Mouse (Mus musculus): ENCODE data around the gene Rnf227. TPM values are rescaled to one million over a fixed set of nuclear protein-coding genes. Genes with fewer than 3 reads are reported as not detected.
A peak's percentile ranks its signal among the peaks of the same experiment; 100 is the strongest.

Rnf227 gene
- polyA plus RNA-seq, 1 experiment from 2014 or later = 26.4 TPM

DNA sequence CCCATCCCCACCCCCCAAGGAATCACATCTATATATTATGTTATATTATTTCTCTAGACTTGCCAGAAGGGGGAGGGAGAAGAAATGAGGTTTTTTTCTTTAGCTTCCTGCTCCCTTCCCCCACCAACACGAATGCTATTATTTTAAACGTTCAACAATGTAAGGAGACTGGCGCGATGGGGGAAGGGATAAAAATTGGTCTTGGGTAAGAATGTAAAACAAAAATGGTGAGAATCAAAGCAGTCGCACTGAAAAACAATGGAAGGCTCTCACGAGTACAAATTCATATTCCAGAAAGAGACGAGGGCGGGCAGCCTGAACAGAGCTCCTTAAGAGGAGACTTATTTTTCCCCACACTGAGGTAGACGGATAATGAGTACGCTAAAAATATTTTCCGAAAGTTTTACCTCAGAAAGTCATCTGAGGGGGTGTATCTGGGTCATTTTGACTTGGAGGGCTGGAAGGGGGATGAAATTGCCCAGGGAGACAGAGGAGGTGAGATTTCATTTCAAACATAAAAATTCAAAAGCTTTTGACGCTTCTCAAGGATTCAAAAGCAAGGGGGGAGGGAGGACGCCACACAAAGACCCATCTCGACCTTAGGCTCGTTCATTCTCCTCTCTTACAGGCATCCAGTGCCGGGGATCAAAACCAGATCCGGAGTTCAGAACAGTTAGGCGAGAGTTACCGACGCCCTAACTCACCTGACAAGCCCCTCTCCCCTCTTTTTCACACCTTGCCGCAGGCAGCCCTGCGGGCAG lies 26.8 kb downstream of the Rnf227 start:
- peak overlapping the region; percentile 97 for H3K4me2 ChIP-seq
- no peaks in the 10 kb centered on the region for H3K27me3 ChIP-seq
- H3K4me3 ChIP-seq = peak overlapping the region; percentile 84
- WGBS = under 1% methylated on average over 22 of the region's 22 CpGs
- H3K9ac ChIP-seq = peak overlapping the region; percentile 100
- peak overlapping the region; percentile 100 for H3K27ac ChIP-seq
- H3K36me3 ChIP-seq = peaks cover 26% of the 10 kb centered on the region
- H3K4me1 ChIP-seq = peaks cover 54% of the 10 kb centered on the region
- no peaks in the 10 kb centered on the region for H3K9me3 ChIP-seq
- ATAC-seq (ENCODE audit: insufficient number of reproducible peaks, insufficient read depth, low FRiP score, low TSS enrichment, low read depth) = no peak

DNA sequence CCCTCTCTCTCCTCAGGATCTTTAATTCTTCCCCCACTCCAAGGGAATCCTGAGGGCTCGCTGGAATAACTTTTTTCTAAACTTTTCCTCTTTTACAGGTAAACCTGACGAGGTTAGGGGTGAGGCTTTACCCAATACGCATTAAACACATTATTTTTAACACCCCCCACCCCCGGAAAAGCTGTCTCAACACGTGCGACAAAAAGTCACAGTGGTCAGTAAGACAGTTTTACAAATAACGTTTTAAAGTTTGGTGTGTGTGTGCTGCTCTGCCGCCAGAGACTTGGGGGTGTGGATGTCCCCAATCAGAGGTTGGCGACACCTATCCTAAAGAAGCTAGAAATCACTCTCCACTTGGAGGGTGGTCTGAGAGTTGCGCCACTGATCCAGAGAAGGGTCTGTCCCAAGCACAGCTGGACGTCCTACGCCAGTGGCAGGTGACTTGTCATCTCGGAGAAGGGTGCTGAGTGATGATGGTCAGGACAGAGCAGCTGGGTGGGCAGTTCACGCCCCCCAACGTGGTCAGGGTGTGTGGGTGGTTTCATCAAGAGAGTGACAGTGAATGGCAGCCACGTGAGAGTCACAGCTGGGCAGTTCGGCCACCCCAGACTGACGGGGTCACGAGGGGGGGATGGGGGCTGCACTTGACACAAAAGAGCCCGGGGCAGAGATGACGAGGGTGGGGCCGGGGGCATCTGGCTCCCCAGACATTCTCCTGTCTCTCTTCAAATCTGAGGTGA lies 27.5 kb downstream of the Rnf227 start:
- Histone ChIP-seq H3K4me1 (peaks cover 55% of the 10 kb centered on the region), H3K4me3 (peak overlapping the region; percentile 84), H3K27ac (peak overlapping the region; percentile 100), H3K9me3 (no peaks in the 10 kb centered on the region), H3K27me3 (no peaks in the 10 kb centered on the region), H3K36me3 (peaks cover 24% of the 10 kb centered on the region), H3K9ac (peak overlapping the region; percentile 100), H3K4me2 (peak overlapping the region; percentile 97)
- no peak for ATAC-seq (ENCODE audit: insufficient number of reproducible peaks, insufficient read depth, low FRiP score, low TSS enrichment, low read depth)
- WGBS = under 1% methylated on average over 22 of the region's 22 CpGs

DNA sequence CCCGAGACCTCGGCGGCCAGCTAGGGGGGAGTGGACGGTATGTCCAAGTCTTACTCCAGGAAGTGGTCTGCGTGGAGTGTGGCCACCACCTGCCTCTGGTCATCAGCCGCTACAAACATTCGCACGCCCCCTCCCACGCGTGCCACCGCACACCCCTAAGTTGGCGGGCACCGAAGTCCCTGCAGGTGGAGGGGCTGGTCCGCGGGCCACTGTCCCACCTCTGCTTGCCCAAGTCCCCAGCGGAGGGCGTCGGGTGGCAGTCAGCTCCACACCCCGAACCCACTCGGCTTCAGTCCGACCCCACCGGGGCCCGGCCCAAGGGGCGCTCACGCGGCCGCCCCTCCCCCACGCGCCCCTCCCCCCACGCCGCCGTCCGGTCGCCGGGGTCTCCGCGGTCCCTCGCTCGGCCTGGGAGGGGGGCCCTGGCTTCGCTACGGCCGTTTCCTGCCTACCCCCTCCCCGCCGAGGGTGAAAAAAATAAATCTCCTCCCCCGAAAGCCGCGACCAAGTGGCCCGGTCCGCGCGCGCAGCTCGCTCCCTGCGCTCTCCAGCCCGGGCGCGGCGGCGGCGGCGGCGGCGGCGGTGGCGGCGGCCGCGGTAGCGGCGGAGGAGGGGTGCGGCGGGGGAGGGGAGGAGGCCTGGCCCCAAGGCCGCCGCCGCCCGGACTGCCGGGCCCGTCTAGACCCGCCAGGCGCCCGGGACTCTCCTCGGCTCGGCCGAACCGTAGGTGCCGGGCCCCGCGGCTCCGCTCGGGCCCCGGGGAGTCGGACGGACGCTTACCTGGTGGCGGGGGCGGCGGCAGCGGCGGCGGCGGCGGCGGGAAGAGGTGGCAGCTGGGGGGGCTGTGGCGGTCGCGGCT lies 28.3 kb downstream of the Rnf227 start:
- Histone ChIP-seq H3K27me3 (no peaks in the 10 kb centered on the region), H3K4me3 (peak overlapping the region; percentile 84), H3K9ac (peak overlapping the region; percentile 100), H3K27ac (peak overlapping the region; percentile 100), H3K4me1 (peaks cover 47% of the 10 kb centered on the region), H3K36me3 (peaks cover 19% of the 10 kb centered on the region), H3K4me2 (peak overlapping the region; percentile 97), H3K9me3 (no peaks in the 10 kb centered on the region)
- under 1% methylated on average over 58 of the region's 106 CpGs for WGBS
- ATAC-seq (ENCODE audit: insufficient number of reproducible peaks, insufficient read depth, low FRiP score, low TSS enrichment, low read depth) = no peak

DNA sequence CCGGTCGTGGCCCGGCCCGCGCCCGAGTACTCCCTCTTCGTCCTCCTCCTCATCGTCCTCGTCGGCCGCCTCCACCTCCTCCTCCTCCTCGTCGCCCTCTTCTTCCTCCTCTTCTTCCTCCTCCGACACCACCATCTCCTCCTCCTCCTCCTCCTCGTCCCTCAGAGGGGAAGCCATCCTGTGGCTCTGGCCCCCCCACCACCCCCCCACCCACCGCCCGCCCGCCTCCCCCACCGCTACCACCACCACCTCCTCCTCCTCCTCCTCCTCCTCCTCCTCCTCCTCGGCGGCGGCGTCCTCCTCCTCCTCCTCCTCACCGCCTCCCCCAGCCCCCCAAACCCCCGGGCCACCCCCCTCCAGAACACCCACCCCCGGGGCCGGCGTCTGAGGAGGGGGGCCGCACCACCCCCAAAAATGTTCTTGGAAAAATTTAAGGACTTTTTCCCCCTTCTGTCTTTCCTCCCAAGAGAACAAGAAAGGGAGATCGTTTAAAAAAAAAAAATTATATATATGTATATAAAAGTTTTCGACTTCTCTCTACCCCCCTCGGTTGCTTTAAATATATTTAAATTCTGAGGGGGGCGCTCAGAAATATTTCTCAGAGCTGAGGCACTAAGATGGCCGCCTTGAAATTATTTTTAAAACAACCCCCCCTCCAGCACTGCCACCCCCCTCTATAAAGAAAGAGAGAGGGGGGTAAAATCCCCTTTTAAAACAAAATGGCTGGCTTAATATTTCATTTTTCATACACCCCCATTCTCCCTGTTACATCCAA lies 29.1 kb downstream of the Rnf227 start, which contains the start of gene Chd3:
Gene Chd3, minus strand, starts transcription at position 192 of the 775 bp plus-strand sequence.
- ATAC-seq (ENCODE audit: insufficient number of reproducible peaks, insufficient read depth, low FRiP score, low TSS enrichment, low read depth) = no peak
- Histone ChIP-seq H3K4me2 (peak within 1 kb of the TSS; percentile 97), H3K36me3 (peaks cover 17% of the 10 kb centered on the region), H3K27me3 (no peaks in the 10 kb centered on the region), H3K4me1 (peaks cover 39% of the 10 kb centered on the region), H3K9ac (peak within 1 kb of the TSS; percentile 100), H3K4me3 (peak within 1 kb of the TSS; percentile 84), H3K9me3 (no peaks in the 10 kb centered on the region), H3K27ac (peak within 1 kb of the TSS; percentile 100)
- WGBS = under 1% methylated on average over 19 of the region's 34 CpGs

DNA sequence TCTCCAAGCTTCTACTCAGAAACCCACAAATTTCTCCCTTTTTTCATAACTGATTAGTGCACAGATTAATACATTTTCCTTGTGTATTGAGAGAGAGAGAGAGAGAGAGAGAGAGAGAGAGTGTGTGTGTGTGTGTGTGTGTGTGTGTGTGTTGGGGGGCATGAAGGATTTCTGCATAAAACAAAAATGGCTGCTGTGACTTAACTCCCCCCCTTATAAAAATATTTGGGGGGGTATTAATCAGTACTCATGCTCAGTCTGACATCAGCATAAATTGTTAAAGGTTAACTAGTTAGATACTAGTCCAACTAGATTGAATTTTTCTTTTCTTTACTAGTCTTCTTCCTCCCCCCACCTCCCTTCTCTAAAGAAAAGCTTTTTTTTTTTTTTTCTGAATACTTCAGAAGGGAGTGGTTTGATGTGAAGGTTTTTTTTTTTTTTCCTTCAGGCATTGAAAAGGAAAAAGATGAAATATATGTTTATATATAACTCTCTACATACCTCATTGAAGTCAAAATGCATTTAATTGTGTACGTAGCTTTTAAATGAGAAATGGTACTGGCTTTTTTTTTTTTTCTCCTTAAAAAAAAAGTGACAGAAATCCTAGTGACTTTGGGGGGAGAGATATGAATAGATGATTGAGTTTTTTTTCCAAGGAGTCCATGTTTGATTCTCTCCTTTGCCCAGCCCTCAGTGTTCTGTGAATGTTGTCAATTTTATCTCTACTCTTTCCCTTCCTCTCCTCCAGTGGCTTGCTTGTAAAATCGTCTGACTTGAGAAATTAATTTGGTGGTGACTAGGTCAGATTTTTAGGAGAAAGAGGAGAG lies 29.9 kb downstream of the Rnf227 start:
- no peaks in the 10 kb centered on the region for H3K27me3 ChIP-seq
- H3K9me3 ChIP-seq = no peaks in the 10 kb centered on the region
- peak overlapping the region; percentile 100 for H3K27ac ChIP-seq
- peak overlapping the region; percentile 100 for H3K9ac ChIP-seq
- H3K36me3 ChIP-seq = peaks cover 15% of the 10 kb centered on the region
- H3K4me2 ChIP-seq = peak overlapping the region; percentile 97
- peaks cover 31% of the 10 kb centered on the region for H3K4me1 ChIP-seq
- WGBS = 12% methylated on average over 2 of the region's 2 CpGs
- H3K4me3 ChIP-seq = peak overlapping the region; percentile 84
- ATAC-seq (ENCODE audit: insufficient number of reproducible peaks, insufficient read depth, low FRiP score, low TSS enrichment, low read depth) = no peak

DNA sequence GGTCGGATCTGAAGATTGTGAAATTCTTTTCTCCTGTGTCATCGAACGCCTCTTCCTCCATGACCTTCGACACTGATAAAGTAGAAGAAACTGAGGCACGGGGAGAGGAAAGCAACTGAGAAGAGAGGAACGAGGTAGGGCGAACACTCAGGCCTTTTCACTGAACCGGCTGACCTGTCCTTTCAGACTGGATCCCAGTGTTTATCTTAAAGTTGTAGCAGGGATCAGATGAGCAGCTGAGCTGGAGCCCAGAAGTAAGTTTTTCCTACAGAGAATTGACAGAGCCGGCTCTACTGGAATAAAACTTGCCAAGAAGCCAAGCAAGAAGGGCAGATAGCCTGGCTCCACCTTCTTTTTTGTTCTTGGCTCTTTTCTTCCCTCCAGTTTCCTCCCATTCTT lies 30.6 kb downstream of the Rnf227 start:
- Histone ChIP-seq H3K9ac (peak overlapping the region; percentile 28; the same call in 1 of the 2 replicates), H3K27ac (peak overlapping the region; percentile 79), H3K4me1 (peaks cover 25% of the 10 kb centered on the region), H3K4me2 (peak overlapping the region; percentile 39), H3K9me3 (no peaks in the 10 kb centered on the region), H3K4me3 (no peak overlapping the region), H3K36me3 (peaks cover 18% of the 10 kb centered on the region), H3K27me3 (no peaks in the 10 kb centered on the region)
- 22% methylated on average over 9 of the region's 9 CpGs for WGBS
- no peak for ATAC-seq (ENCODE audit: insufficient number of reproducible peaks, insufficient read depth, low FRiP score, low TSS enrichment, low read depth)

DNA sequence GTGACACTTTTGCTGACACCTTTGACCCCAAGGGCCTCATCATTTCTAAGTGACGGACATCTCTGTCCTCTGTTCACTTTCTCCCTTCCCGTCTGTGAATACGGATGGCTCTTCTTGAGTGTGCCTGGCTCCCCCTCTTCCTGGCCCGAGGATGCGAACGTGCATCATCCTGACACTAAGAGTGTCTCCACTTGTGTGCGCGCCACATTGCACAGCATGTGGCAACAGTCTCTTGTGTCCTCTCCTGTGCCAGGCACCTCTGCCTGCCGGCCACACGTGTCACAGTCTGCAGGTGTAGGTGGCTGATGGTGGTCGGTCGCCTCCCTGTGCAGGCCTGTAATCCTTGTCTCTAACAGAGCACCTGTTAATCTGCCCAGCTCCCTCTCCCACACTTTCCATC lies 31.3 kb downstream of the Rnf227 start:
- Histone ChIP-seq H3K4me1 (peaks cover 20% of the 10 kb centered on the region), H3K27ac (peak overlapping the region; percentile 79), H3K27me3 (no peaks in the 10 kb centered on the region), H3K4me2 (peak overlapping the region; percentile 39; the same call in 1 of the 2 replicates), H3K9me3 (no peaks in the 10 kb centered on the region), H3K9ac (peak overlapping the region; percentile 28; the same call in 1 of the 2 replicates), H3K4me3 (no peak overlapping the region), H3K36me3 (peaks cover 20% of the 10 kb centered on the region)
- peak; percentile 8; the same call in 1 of the 2 replicates for ATAC-seq (ENCODE audit: insufficient number of reproducible peaks, insufficient read depth, low FRiP score, low TSS enrichment, low read depth)
- 55% methylated on average over 12 of the region's 12 CpGs for WGBS

DNA sequence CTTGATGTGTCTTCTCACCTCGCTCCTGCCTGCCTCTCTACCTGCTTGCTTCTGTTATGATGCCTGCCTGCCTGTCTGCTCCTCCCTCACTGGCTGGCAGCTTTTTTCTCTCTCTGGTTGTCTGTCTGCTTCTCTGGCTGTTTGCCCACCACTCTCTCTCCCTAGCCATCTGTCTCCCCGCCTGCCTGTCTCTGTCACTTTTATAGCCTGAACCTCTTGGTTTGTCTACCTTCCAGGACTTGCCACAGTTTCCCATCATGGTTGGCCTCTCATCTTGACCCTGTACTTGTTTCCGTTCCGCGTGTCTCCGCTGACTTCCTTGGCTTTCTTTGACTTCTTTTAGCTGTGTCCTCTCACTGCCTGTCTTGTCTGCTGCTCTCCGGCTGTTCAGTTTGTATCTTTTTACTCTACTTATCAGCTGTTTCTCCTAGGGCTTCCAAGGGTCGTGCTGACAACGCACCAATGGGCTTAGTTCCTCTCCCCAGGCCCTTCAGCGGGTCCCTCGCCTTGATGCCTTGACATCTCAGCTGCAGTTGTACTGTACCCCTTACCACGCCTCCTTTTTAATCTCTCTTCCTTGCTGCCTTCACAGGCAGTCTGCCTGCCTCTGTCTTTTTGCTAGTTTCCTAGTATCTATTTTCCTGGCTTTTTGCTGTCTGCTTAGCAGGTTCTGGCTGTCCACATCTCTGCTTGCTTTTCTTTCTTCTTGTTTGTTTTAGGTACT lies 32.0 kb downstream of the Rnf227 start:
- 0 out of 2 replicates have a peak overlapping the region, but pooled peaks have one; percentile 28 for H3K9ac ChIP-seq
- peaks cover 20% of the 10 kb centered on the region for H3K4me1 ChIP-seq
- no peaks in the 10 kb centered on the region for H3K27me3 ChIP-seq
- H3K4me2 ChIP-seq = peak overlapping the region; percentile 39; the same call in 1 of the 2 replicates
- H3K9me3 ChIP-seq = no peaks in the 10 kb centered on the region
- ATAC-seq (ENCODE audit: insufficient number of reproducible peaks, insufficient read depth, low FRiP score, low TSS enrichment, low read depth) = no peak
- H3K36me3 ChIP-seq = peaks cover 21% of the 10 kb centered on the region
- no peak overlapping the region for H3K4me3 ChIP-seq
- 58% methylated on average over 12 of the region's 12 CpGs for WGBS
- peak overlapping the region; percentile 79 for H3K27ac ChIP-seq

DNA sequence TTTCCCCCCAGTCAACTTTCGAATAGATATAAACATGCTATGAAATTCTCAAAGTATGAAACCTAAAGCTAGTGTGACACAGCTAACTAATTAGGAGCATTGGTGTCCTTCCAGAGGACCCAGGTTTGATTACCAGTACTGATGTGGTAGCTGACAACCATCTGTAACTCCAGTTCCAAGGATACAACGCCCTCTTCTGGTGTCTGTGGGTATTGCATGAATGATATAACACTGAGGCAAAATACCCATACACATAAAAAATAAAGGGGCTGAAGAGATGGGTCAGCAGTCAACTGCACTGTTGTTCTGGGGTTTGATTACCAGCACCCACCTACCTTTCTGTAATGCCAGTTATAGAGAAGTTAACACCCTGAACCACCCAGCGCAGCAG lies 32.5 kb downstream of the Rnf227 start:
- H3K36me3 ChIP-seq = peaks cover 27% of the 10 kb centered on the region
- no peak overlapping the region for H3K4me2 ChIP-seq
- no peaks in the 10 kb centered on the region for H3K9me3 ChIP-seq
- no peak overlapping the region for H3K4me3 ChIP-seq
- WGBS = 62% methylated on average over 3 of the region's 3 CpGs
- H3K9ac ChIP-seq = no peak overlapping the region
- H3K4me1 ChIP-seq = peaks cover 20% of the 10 kb centered on the region
- H3K27me3 ChIP-seq = no peaks in the 10 kb centered on the region
- peak overlapping the region; percentile 79; the same call in 1 of the 2 replicates for H3K27ac ChIP-seq
- ATAC-seq (ENCODE audit: insufficient number of reproducible peaks, insufficient read depth, low FRiP score, low TSS enrichment, low read depth) = no peak
